Mouse (Mus musculus) cortical plate, adult 2 months (tissue): Measurements from ENCODE around the gene Cacna1d.

ENCODE experiments used
- CTCF ChIP-seq: fragments of 200-500 bp; IDR thresholded peaks from 2 replicates; pipeline ENCODE4 v1.5.1; 2011; ENCODE audit warnings: mild to moderate bottlenecking, control low read depth, low read length; ENCODE audit not compliant: insufficient read depth; ENCODE audit errors: extremely low read depth
- POLR2A ChIP-seq: fragments of 200-500 bp; IDR thresholded peaks from 2 replicates; pipeline ENCODE4 v1.6.1; 2011; ENCODE audit warnings: mild to moderate bottlenecking, low read length, control low read depth; ENCODE audit not compliant: insufficient read depth; ENCODE audit errors: extremely low read depth

DNA sequence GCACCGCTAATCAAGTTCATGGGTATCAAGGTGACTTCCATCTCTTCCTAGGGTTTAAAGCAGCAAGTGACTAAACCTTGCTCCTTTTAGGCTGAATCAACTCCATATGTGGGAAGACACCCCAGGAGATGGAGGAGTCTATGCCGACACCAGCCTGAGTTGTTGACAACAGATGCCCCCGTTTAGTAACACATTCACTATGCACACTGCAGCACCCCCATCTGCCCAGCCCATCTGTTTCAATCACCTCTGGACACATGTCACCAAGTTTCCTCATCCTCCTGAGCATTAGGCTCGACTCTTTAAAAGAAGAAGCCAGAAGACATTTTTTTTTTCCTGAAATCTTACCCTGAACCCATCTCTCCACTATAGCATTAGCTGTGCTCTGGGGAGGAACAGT, 242.4 kb downstream of the Cacna1d start:
- TF ChIP-seq CTCF (no peak), POLR2A (no peak)
